Mouse (Mus musculus) neural tube, embryonic 15.5 days (tissue): ENCODE data around the gene Rab31. TPM values are rescaled to one million over a fixed set of nuclear protein-coding genes. Genes with fewer than 3 reads are reported as not detected.

Experiments used
- ATAC-seq: fragments of 200-750 bp; cut with Nextera tagmentation; 2 replicates; pipeline ENCODE4 v1.8.0; 2017; ENCODE audit warnings: mild to moderate bottlenecking, moderate TSS enrichment, moderate library complexity; ENCODE audit not compliant: low FRiP score
- H3K27ac ChIP-seq: fragments of 300-500 bp; sonication (generic); replicated peaks from 2 replicates; pipeline ENCODE4 v1.5.1; 2015; ENCODE audit warnings: mild to moderate bottlenecking, inconsistent platforms
- H3K27me3 ChIP-seq: fragments of 300-500 bp; sonication (generic); replicated peaks from 2 replicates; pipeline ENCODE4 v1.6.1; 2015; ENCODE audit warnings: inconsistent platforms
- H3K36me3 ChIP-seq: fragments of 300-500 bp; sonication (generic); 2 replicates; pipeline ENCODE4 v1.6.1; 2015; ENCODE audit warnings: inconsistent platforms
- H3K4me1 ChIP-seq: fragments of 300-500 bp; sonication (generic); 2 replicates; pipeline ENCODE4 v1.6.1; 2015; ENCODE audit warnings: inconsistent platforms
- H3K4me2 ChIP-seq: fragments of 300-500 bp; sonication (generic); 2 replicates; pipeline ENCODE4 v1.6.1; 2015; ENCODE audit warnings: inconsistent platforms, mild to moderate bottlenecking, moderate library complexity
- H3K4me3 ChIP-seq: fragments of 300-500 bp; sonication (generic); replicated peaks from 2 replicates; pipeline ENCODE4 v1.5.1; 2015; ENCODE audit warnings: mild to moderate bottlenecking, inconsistent platforms
- H3K9ac ChIP-seq: fragments of 300-500 bp; sonication (generic); replicated peaks from 2 replicates; pipeline ENCODE4 v1.6.1; 2015; ENCODE audit warnings: mild to moderate bottlenecking, inconsistent platforms
- H3K9me3 ChIP-seq: fragments of 300-500 bp; sonication (generic); replicated peaks from 2 replicates; pipeline ENCODE4 v1.6.1; 2016; ENCODE audit warnings: inconsistent platforms
- WGBS: fragments of 180-500 bp; shearing (Covaris S2); methylation state at CpG from one replicate; pipeline ENCODE4 v1.1.7; 2015; ENCODE audit warnings: mixed read lengths; 5-methylcytosine and 5-hydroxymethylcytosine counted together
- polyA plus RNA-seq: library from polyadenylated mRNA; unstranded; fragments of >200 nt; fragmentation: Nextera tagmentation; extraction: Ambion mirVana; gene quantifications from 2 replicates; pipeline ENCODE4 v1.2.1, GENCODE M21; 2015

Gene Rab31
- polyA plus RNA-seq, 1 experiment from 2014 or later = 56.8 TPM

DNA sequence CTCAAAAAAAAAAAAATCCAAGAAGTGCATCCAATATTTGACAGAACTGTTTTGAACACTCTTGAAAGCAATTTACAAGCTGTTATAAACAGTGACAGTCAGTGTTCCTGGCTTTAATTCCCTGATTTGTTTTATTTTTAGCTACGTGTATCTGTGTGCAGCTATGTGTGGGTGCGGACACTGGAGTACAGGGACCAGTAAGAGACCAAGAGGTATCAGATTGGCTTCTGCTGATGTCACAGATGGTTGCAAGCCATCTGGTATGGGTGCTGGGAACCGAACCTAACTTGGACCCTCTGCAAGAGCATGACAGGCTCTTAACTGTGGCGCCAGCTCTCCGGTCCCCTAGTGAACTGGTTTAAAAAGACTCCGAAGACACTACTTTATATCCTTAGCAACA is 19.4 kb downstream of the Rab31 start:
- no peak overlapping the region for H3K27ac ChIP-seq
- H3K4me3 ChIP-seq = no peak overlapping the region
- no peak overlapping the region for H3K9ac ChIP-seq
- no peaks in the 10 kb centered on the region for H3K4me1 ChIP-seq
- H3K36me3 ChIP-seq = 0 out of 2 replicates have a peak, but pooled peaks cover 4% of the 10 kb centered on the region
- ATAC-seq = no peak
- H3K27me3 ChIP-seq = no peaks in the 10 kb centered on the region
- H3K4me2 ChIP-seq = no peak overlapping the region
- H3K9me3 ChIP-seq = peaks cover 7% of the 10 kb centered on the region; the same call in 1 of the 2 replicates
- WGBS = 95% methylated on average over 6 of the region's 6 CpGs

DNA sequence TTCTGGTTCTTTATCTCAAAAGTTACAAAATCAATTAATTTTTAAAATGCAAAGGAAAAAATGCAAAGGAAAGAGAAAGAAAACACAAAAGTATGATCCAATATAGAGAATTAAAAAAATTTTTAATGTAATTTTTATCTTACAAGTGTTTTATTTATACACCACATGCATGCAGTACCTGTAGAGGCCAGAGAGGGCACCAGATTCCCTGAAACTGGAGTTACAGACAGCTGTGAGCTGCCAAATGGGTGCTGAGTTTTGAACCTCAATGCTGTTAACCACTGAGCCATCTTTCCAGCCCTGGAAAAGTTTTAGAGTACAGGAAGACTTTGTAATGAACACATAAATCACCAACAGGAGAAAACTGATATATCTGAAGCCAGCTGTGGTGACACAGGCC is 22.3 kb downstream of the Rab31 start:
- ATAC-seq = no peak
- peaks cover 4% of the 10 kb centered on the region; the same call in 1 of the 2 replicates for H3K36me3 ChIP-seq
- peaks cover 9% of the 10 kb centered on the region; the same call in 1 of the 2 replicates for H3K9me3 ChIP-seq
- no peak overlapping the region for H3K4me3 ChIP-seq
- no peaks in the 10 kb centered on the region for H3K27me3 ChIP-seq
- H3K4me2 ChIP-seq = no peak overlapping the region
- no peak overlapping the region for H3K27ac ChIP-seq
- no peak overlapping the region for H3K9ac ChIP-seq
- H3K4me1 ChIP-seq = peaks cover 5% of the 10 kb centered on the region; the same call in 1 of the 2 replicates

DNA sequence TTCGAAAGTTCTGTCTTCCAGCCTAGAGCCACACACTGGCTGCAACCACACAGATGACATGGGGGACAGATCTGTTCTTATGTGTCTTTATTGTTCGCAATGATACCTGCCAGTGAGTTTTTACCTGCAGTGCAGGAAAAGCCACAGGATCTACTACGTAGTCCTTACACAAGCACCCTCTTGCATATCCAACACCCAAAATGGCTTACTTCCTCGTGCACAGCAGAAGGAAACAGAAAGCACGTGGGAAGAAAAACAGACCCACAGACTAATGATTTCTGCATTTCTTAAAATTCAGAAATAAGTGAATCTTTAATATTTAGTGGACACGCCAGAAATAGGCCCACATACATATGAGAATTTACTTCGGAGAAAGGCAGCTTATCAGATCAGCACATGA is 22.7 kb downstream of the Rab31 start:
- H3K27ac ChIP-seq = no peak overlapping the region
- no peak overlapping the region for H3K4me3 ChIP-seq
- no peaks in the 10 kb centered on the region for H3K27me3 ChIP-seq
- ATAC-seq = no peak
- peaks cover 5% of the 10 kb centered on the region; the same call in 1 of the 2 replicates for H3K4me1 ChIP-seq
- peaks cover 9% of the 10 kb centered on the region; the same call in 1 of the 2 replicates for H3K9me3 ChIP-seq
- WGBS = 92% methylated on average over 7 of the region's 7 CpGs
- no peak overlapping the region for H3K9ac ChIP-seq
- H3K36me3 ChIP-seq = peaks cover under 1% of the 10 kb centered on the region; the same call in 1 of the 2 replicates
- no peak overlapping the region for H3K4me2 ChIP-seq

DNA sequence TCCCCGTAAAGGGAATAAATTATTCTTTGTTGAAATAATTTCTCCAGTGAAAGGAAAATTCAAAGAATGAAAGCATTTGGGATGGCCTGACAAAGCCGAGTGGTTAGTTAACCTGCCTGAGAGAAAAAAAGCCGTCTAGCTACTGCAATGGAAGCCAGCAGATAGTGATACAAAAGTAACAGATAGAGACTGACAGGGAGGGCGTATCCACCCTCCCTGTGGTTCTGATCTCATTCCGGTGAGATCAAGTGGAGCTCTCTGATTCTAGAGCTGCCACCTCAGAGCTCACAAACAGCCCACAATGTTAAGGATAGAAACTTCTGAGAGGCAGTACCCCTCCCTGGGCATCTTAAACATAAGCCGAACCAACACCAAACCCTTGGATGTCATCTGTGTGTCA is 23.6 kb downstream of the Rab31 start:
- ATAC-seq = no peak
- peaks cover 5% of the 10 kb centered on the region; the same call in 1 of the 2 replicates for H3K4me1 ChIP-seq
- WGBS = 86% methylated on average over 6 of the region's 6 CpGs

DNA sequence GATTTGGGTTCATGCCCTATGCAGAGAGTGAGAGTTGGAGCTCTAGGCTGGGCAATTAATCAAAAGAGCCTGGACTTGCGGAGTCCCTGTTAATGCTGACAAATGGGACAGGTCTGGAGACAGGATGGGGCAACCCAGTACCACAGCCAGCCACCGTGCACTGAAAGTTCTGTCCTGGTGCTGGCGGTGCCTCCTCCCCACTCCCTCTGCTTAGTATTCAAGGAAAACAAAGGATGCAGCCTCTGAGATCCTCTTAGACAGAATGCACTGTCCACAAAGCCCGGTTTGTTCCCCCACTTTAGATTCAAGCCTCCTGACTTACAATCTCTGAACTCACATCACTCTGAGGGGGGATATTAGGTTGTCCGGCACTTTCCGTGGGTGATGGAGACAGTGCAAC is 26.2 kb downstream of the Rab31 start:
- WGBS = 59% methylated on average over 6 of the region's 6 CpGs
- H3K9me3 ChIP-seq = peaks cover 3% of the 10 kb centered on the region; the same call in 1 of the 2 replicates
- no peak overlapping the region for H3K4me3 ChIP-seq
- no peak overlapping the region for H3K27ac ChIP-seq
- peaks cover 26% of the 10 kb centered on the region for H3K4me1 ChIP-seq
- no peak for ATAC-seq
- no peak overlapping the region for H3K4me2 ChIP-seq
- H3K9ac ChIP-seq = no peak overlapping the region
- no peaks in the 10 kb centered on the region; the same call in 1 of the 2 replicates for H3K36me3 ChIP-seq
- H3K27me3 ChIP-seq = no peaks in the 10 kb centered on the region

More for the DNA sequence above, 23.6 kb downstream of the Rab31 start:
- no peaks in the 10 kb centered on the region for H3K27me3 ChIP-seq
- no peak overlapping the region for H3K4me2 ChIP-seq
- peaks cover 5% of the 10 kb centered on the region; the same call in 1 of the 2 replicates for H3K9me3 ChIP-seq
- no peak overlapping the region for H3K4me3 ChIP-seq
- no peaks in the 10 kb centered on the region; the same call in 1 of the 2 replicates for H3K36me3 ChIP-seq
- H3K27ac ChIP-seq = no peak overlapping the region
- H3K9ac ChIP-seq = no peak overlapping the region

DNA sequence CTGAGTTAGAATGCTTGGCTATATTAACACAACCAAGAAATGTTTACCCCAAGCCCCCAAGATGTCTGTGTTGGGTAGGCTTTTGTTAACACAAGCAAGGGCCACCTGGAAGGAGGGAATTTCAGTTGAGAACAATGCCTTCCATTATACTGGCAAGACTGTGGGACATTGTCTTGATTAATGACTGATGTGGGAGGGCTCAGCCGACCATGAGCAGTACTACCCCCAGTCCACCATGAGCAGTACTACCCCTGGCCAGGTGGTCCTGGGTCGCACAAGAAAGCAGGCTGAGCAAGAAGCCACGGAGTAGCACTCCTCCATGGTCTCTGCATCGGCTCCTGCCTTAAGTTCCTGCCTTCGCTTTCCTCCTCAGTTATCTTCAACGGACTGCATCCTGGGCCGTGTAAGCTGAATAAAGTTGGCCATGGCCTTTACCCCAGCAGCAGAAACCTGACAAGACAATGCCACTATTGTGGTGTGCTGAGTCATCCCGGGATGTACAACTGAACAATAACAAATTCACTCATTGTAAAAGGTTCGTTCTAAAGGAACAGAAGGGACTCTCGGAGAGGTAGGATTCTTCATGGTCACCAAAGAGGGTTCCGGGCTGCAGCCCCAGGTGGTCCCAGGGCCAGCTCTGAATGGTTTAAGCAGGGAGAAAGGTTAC is 28.8 kb downstream of the Rab31 start:
- 0 out of 2 replicates have a peak, but pooled peaks cover 3% of the 10 kb centered on the region for H3K9me3 ChIP-seq
- no peak overlapping the region for H3K27ac ChIP-seq
- no peaks in the 10 kb centered on the region; the same call in 1 of the 2 replicates for H3K36me3 ChIP-seq
- no peak overlapping the region for H3K9ac ChIP-seq
- no peak overlapping the region for H3K4me3 ChIP-seq
- H3K4me1 ChIP-seq = peaks cover 26% of the 10 kb centered on the region
- ATAC-seq = no peak
- no peak overlapping the region for H3K4me2 ChIP-seq
- H3K27me3 ChIP-seq = no peaks in the 10 kb centered on the region
- 65% methylated on average over 11 of the region's 11 CpGs for WGBS

DNA sequence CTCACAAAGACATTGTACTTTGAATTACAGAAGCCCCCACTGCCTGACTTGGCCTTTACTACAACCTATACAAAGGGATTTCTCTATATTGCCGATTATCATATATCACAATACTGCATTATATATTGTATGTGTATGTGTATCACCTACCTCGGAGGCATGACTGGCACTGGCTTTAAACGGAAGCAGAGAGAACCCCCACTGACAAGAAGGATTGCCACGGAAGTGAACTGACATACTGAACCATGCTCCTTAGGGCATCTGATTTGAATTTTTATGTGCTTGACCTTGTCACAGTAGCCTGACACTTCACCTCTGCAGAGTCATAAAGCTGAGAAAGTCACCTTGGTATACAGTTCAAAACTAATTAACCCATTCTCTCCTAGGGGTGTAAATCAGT is 29.6 kb downstream of the Rab31 start:
- no peaks in the 10 kb centered on the region for H3K27me3 ChIP-seq
- peaks cover 26% of the 10 kb centered on the region for H3K4me1 ChIP-seq
- H3K36me3 ChIP-seq = no peaks in the 10 kb centered on the region; the same call in 1 of the 2 replicates
- no peak overlapping the region for H3K4me2 ChIP-seq
- WGBS = 23% methylated on average over 4 of the region's 4 CpGs
- ATAC-seq = peak; percentile 28; the same call in 1 of the 2 replicates
- no peaks in the 10 kb centered on the region for H3K9me3 ChIP-seq
- H3K27ac ChIP-seq = peak overlapping the region; percentile 54; the same call in 1 of the 2 replicates
- no peak overlapping the region for H3K9ac ChIP-seq
- no peak overlapping the region for H3K4me3 ChIP-seq

DNA sequence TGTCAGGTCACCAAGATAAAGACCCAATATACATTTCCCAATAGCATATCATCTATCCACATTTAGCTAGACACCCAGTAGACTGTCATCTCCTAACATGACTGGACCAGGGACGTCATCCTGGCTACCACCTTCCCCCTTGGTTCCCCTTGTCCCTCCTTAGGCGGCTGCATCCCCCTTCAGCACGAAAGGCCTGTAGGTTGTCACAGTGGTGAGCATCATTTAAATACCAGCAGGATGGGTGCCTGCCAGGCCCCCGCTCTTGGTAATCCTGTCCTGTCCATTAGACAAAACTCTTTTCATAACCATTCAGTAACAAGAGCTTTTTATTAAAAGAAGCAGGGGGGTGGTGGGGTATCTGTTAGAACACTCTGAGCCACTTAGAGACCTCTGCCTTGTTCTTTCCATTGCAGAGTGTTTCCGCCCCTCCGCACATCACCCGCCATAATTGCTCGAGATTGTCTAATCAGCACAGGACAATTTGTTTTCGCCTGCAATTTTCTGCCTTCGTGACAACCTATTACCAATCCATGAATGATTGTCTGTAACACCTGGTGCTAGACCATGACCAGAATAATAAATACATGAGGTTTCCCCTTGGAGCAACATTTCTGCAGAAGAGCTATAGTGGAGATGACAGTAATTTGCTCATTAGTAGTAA is 30.2 kb downstream of the Rab31 start:
- H3K4me2 ChIP-seq = peak overlapping the region; percentile 6; the same call in 1 of the 2 replicates
- H3K36me3 ChIP-seq = no peaks in the 10 kb centered on the region; the same call in 1 of the 2 replicates
- ATAC-seq = peak; percentile 68
- no peak overlapping the region for H3K9ac ChIP-seq
- H3K27ac ChIP-seq = peak overlapping the region; percentile 54
- no peak overlapping the region for H3K4me3 ChIP-seq
- H3K27me3 ChIP-seq = no peaks in the 10 kb centered on the region
- H3K4me1 ChIP-seq = peaks cover 26% of the 10 kb centered on the region
- 17% methylated on average over 10 of the region's 10 CpGs for WGBS
- H3K9me3 ChIP-seq = no peaks in the 10 kb centered on the region

DNA sequence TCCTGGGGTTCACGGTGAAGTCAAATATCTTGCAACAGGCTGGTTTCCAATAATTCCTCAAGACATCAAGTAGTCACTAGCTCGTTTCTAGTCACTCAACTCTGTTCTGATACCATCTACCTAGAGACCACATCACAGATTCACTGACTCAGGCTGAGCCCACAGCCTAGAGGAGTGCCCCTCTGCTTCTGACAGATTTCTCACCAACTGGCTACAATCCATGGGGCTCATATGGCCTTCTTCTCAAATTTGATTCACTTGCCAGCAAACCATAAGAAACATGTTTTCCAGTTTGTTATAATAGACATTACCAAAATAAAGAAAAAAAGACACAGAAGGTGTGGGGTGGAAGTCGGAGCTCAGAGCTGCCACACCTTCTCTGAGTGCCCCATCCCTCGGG is 31.0 kb downstream of the Rab31 start:
- H3K36me3 ChIP-seq = no peaks in the 10 kb centered on the region; the same call in 1 of the 2 replicates
- H3K4me3 ChIP-seq = no peak overlapping the region
- no peaks in the 10 kb centered on the region for H3K9me3 ChIP-seq
- no peak for ATAC-seq
- H3K27me3 ChIP-seq = no peaks in the 10 kb centered on the region
- WGBS = 82% methylated on average over 4 of the region's 4 CpGs
- H3K9ac ChIP-seq = no peak overlapping the region
- peaks cover 26% of the 10 kb centered on the region for H3K4me1 ChIP-seq
- no peak overlapping the region for H3K4me2 ChIP-seq
- peak overlapping the region; percentile 54; the same call in 1 of the 2 replicates for H3K27ac ChIP-seq

DNA sequence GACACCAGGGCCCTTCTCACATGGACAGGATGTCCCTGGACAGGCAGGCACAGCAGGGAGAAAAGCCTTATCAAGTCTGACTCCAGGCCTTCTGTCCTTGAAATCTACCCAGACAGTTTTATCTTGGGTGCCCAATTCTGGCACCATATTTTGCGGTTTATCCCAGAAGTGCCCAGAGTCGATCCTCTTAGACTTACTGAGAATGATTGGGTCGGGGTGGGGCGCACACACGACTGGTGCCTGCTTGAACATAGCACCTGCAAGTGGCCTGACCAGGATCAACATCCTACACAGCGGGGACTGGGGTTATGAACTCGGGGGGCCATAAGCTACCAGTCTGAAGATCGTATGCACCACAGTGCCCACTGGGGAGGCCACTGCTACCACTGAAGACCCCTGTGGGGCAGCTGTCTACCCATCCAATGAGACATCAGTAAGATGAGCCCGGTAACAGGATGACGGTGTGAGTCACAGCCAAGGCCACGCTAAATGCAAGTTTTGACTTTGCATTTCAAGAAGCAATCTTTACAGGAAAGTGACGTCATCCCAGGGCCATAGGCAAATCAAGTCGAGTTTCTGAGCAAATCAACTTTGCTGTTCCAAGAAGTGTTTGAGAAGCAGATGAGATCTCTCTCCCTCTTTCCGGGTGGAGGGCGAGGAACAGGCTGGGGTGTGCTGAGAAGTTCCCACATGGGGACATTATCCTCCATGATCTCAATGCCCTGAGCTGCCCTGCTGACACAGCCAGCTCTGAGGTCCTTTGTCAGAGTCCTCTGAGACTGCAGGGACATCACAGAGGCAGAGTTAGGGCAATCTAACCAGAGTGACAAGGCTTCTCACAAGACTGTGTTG is 32.5 kb downstream of the Rab31 start:
- no peaks in the 10 kb centered on the region for H3K9me3 ChIP-seq
- H3K4me3 ChIP-seq = no peak overlapping the region
- ATAC-seq = no peak
- H3K4me2 ChIP-seq = no peak overlapping the region
- H3K4me1 ChIP-seq = peaks cover 21% of the 10 kb centered on the region
- H3K27ac ChIP-seq = no peak overlapping the region
- no peaks in the 10 kb centered on the region for H3K27me3 ChIP-seq
- no peaks in the 10 kb centered on the region for H3K36me3 ChIP-seq
- H3K9ac ChIP-seq = no peak overlapping the region
- WGBS = 87% methylated on average over 15 of the region's 15 CpGs

DNA sequence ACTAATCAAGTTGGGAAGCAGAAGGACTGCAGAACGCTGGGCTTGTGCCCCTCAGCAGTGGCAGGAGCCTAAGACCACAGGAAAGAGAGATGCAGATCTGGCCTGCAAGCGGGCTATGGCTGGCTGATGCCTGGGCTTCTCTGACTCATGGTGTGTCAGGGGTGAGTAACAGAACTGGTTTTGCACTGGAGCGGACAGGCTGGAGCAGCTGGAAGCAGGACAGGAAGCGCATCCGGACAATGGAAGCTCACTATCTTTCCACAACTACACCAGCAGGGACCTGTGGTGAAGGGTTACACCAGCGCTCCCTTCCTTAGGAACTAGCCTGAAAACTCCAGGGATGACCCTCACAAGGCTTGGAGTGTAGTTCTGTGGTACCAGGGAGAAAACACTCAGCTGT is 34.9 kb downstream of the Rab31 start:
- Histone ChIP-seq H3K4me2 (no peak overlapping the region), H3K9ac (no peak overlapping the region), H3K9me3 (no peaks in the 10 kb centered on the region), H3K4me3 (no peak overlapping the region), H3K27me3 (no peaks in the 10 kb centered on the region), H3K4me1 (peaks cover 9% of the 10 kb centered on the region), H3K27ac (no peak overlapping the region), H3K36me3 (no peaks in the 10 kb centered on the region)
- 88% methylated on average over 6 of the region's 6 CpGs for WGBS
- no peak for ATAC-seq
